Mouse (Mus musculus): ENCODE measurements around the gene Mrpl55. TPM values are rescaled to one million over a fixed set of nuclear protein-coding genes. Genes with fewer than 3 reads are reported as not detected.

Mrpl55 gene
- polyA plus RNA-seq, 1 experiment, result 4.0 TPM

GRCm38 (mm10) chr11:59164384-59164783 is 37.9 kb upstream of the Mrpl55 start:
- H3K4me3 ChIP-seq (replicated peaks), result peak overlapping the region; percentile 77
- TF ChIP-seq GATA1 (IDR thresholded peaks at IDR 0.05; ENCODE audit: low read length) (peak; percentile 93), TAL1 (IDR thresholded peaks at IDR 0.05; ENCODE audit: low read length) (peak; percentile 82)
- H3K36me3 ChIP-seq (ENCODE audit: control insufficient read depth), result peaks cover 34% of the 10 kb centered on the region
- no peaks in the 10 kb centered on the region for H3K9me3 ChIP-seq (ENCODE audit: control insufficient read depth, low read length)
- peaks cover 90% of the 10 kb centered on the region for H3K4me1 ChIP-seq (ENCODE audit: control insufficient read depth)
- no peaks in the 10 kb centered on the region for H3K27me3 ChIP-seq (ENCODE audit: control insufficient read depth)

- Histone ChIP-seq H3K9me3 (ENCODE audit: control insufficient read depth, low read length) (no peaks in the 10 kb centered on the region), H3K4me3 (replicated peaks) (no peak overlapping the region), H3K36me3 (ENCODE audit: control insufficient read depth) (peaks cover 20% of the 10 kb centered on the region), H3K4me1 (ENCODE audit: control insufficient read depth) (peaks cover 87% of the 10 kb centered on the region), H3K27me3 (ENCODE audit: control insufficient read depth) (no peaks in the 10 kb centered on the region)
- TF ChIP-seq GATA1 (IDR thresholded peaks at IDR 0.05; ENCODE audit: low read length) (no peak), TAL1 (IDR thresholded peaks at IDR 0.05; ENCODE audit: low read length) (no peak)
Measured at GRCm38 (mm10) chr11:59165616-59166241, 36.6 kb upstream of the Mrpl55 start.

GRCm38 (mm10) chr11:59169807-59170206 is 32.5 kb upstream of the Mrpl55 start:
- Histone ChIP-seq H3K4me1 (ENCODE audit: control insufficient read depth) (peaks cover 77% of the 10 kb centered on the region), H3K36me3 (ENCODE audit: control insufficient read depth) (no peaks in the 10 kb centered on the region; the same call in 1 of the 2 replicates), H3K27me3 (ENCODE audit: control insufficient read depth) (peaks cover 6% of the 10 kb centered on the region), H3K9me3 (ENCODE audit: control insufficient read depth, low read length) (no peaks in the 10 kb centered on the region), H3K4me3 (replicated peaks) (no peak overlapping the region)
- TF ChIP-seq GATA1 (IDR thresholded peaks at IDR 0.05; ENCODE audit: low read length) (no peak), TAL1 (IDR thresholded peaks at IDR 0.05; ENCODE audit: low read length) (no peak)

GRCm38 (mm10) chr11:59170549-59170948 is 31.7 kb upstream of the Mrpl55 start:
- peaks cover 74% of the 10 kb centered on the region for H3K4me1 ChIP-seq (ENCODE audit: control insufficient read depth)
- peaks cover 13% of the 10 kb centered on the region for H3K27me3 ChIP-seq (ENCODE audit: control insufficient read depth)
- no peaks in the 10 kb centered on the region for H3K9me3 ChIP-seq (ENCODE audit: control insufficient read depth, low read length)

GRCm38 (mm10) chr11:59174189-59174838 is 28.0 kb upstream of the Mrpl55 start:
- no peak overlapping the region for H3K4me3 ChIP-seq (replicated peaks)
- H3K9me3 ChIP-seq (ENCODE audit: control insufficient read depth, low read length), result peaks cover 15% of the 10 kb centered on the region
- peaks cover 50% of the 10 kb centered on the region for H3K4me1 ChIP-seq (ENCODE audit: control insufficient read depth)
- no peaks in the 10 kb centered on the region for H3K36me3 ChIP-seq (ENCODE audit: control insufficient read depth)
- TF ChIP-seq TAL1 (IDR thresholded peaks at IDR 0.05; ENCODE audit: low read length) (no peak), GATA1 (IDR thresholded peaks at IDR 0.05; ENCODE audit: low read length) (no peak)
- peaks cover 51% of the 10 kb centered on the region for H3K27me3 ChIP-seq (ENCODE audit: control insufficient read depth)

More at GRCm38 (mm10) chr11:59170549-59170948, 31.7 kb upstream of the Mrpl55 start:
- no peak overlapping the region for H3K4me3 ChIP-seq (replicated peaks)
- TF ChIP-seq GATA1 (IDR thresholded peaks at IDR 0.05; ENCODE audit: low read length), result no peak
- no peak for TF ChIP-seq TAL1 (IDR thresholded peaks at IDR 0.05; ENCODE audit: low read length)
- H3K36me3 ChIP-seq (ENCODE audit: control insufficient read depth), result no peaks in the 10 kb centered on the region; the same call in 1 of the 2 replicates

GRCm38 (mm10) chr11:59176475-59176874 is 25.8 kb upstream of the Mrpl55 start:
- Histone ChIP-seq H3K27me3 (ENCODE audit: control insufficient read depth) (peaks cover 59% of the 10 kb centered on the region), H3K9me3 (ENCODE audit: control insufficient read depth, low read length) (peaks cover 15% of the 10 kb centered on the region), H3K36me3 (ENCODE audit: control insufficient read depth) (no peaks in the 10 kb centered on the region), H3K4me1 (ENCODE audit: control insufficient read depth) (peaks cover 50% of the 10 kb centered on the region), H3K4me3 (replicated peaks) (no peak overlapping the region)
- TF ChIP-seq GATA1 (IDR thresholded peaks at IDR 0.05; ENCODE audit: low read length), result no peak
- TF ChIP-seq TAL1 (IDR thresholded peaks at IDR 0.05; ENCODE audit: low read length), result no peak

- Histone ChIP-seq H3K36me3 (ENCODE audit: control insufficient read depth) (no peaks in the 10 kb centered on the region), H3K4me1 (ENCODE audit: control insufficient read depth) (peaks cover 53% of the 10 kb centered on the region), H3K4me3 (replicated peaks) (no peak overlapping the region), H3K9me3 (ENCODE audit: control insufficient read depth, low read length) (peaks cover 15% of the 10 kb centered on the region), H3K27me3 (ENCODE audit: control insufficient read depth) (peaks cover 59% of the 10 kb centered on the region)
- TF ChIP-seq TAL1 (IDR thresholded peaks at IDR 0.05; ENCODE audit: low read length) (no peak), GATA1 (IDR thresholded peaks at IDR 0.05; ENCODE audit: low read length) (no peak)
Measured at GRCm38 (mm10) chr11:59176921-59177320, 25.4 kb upstream of the Mrpl55 start.

- peaks cover 22% of the 10 kb centered on the region for H3K27me3 ChIP-seq (ENCODE audit: control insufficient read depth)
- peaks cover 55% of the 10 kb centered on the region for H3K36me3 ChIP-seq (ENCODE audit: control insufficient read depth)
- no peak within 1 kb of the TSS for H3K4me3 ChIP-seq (replicated peaks)
- no peaks in the 10 kb centered on the region for H3K9me3 ChIP-seq (ENCODE audit: control insufficient read depth, low read length)
- H3K4me1 ChIP-seq (ENCODE audit: control insufficient read depth), result peaks cover 50% of the 10 kb centered on the region
- no peak for TF ChIP-seq TAL1 (IDR thresholded peaks at IDR 0.05; ENCODE audit: low read length)
Measured at GRCm38 (mm10) chr11:59182864-59183331, 19.4 kb upstream of the Mrpl55 start, which contains the start of gene Gjc2. Gene Gjc2, minus strand, starts transcription at chr11:59183213.

GRCm38 (mm10) chr11:59183821-59184220 is 18.5 kb upstream of the Mrpl55 start:
- H3K4me3 ChIP-seq (replicated peaks), result no peak overlapping the region
- peaks cover 58% of the 10 kb centered on the region for H3K36me3 ChIP-seq (ENCODE audit: control insufficient read depth)
- TF ChIP-seq TAL1 (IDR thresholded peaks at IDR 0.05; ENCODE audit: low read length) (no peak), GATA1 (IDR thresholded peaks at IDR 0.05; ENCODE audit: low read length) (0 out of 2 replicates have a peak, but pooled peaks have one; percentile 17)
- peaks cover 56% of the 10 kb centered on the region for H3K4me1 ChIP-seq (ENCODE audit: control insufficient read depth)
- H3K9me3 ChIP-seq (ENCODE audit: control insufficient read depth, low read length), result no peaks in the 10 kb centered on the region
- peaks cover 13% of the 10 kb centered on the region for H3K27me3 ChIP-seq (ENCODE audit: control insufficient read depth)

Measured in erythroblast, embryonic 14.5 days (primary cell).